Comparison of ENCODE assay signal across 10 mouse cellular contexts in the genomic region with DNA sequence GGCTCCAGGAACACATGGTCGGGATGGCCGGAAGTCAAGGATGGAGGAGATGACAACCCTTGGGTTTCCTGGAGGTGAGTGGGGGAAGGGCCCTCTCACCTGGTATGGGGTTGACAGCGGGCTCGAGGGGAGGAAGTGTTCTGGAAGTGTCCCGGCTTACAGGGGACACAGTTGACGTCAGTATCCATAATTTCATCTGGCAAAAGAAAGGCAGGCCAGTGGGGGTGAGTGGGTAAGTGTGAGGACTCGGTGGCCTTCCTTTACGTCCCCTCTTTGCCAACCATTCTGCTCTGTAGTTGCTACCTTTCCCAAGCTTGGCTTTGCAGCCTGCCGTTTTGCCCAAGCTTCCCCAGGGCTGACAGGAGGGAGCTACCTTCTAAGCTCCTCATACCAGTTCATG. TPM values are rescaled to one million over a fixed set of nuclear protein-coding genes. Genes with fewer than 3 reads are reported as not detected.
DNase-seq lines count a peak whose midpoint lies in the region; ATAC-seq and TF ChIP-seq lines count a peak whose summit lies in the region.
"Had no signal": no experiment of that assay in that cellular context is flagged by ENCODE, and none has a peak within 500 bp of the region (broad histone marks: within the 10 kb centered on the region; RNA-seq: fewer than 3 reads in every experiment).

No protein-coding gene starts in this region.

- intact Hi-C loops in gastrocnemius, postnatal 14 days (cut with DNase I; ENCODE audit: low total_unique reads), result no loop called here

- H3K4me2 ChIP-seq in lung, embryonic 15.5 days, result peak overlapping the region; percentile 72
- H3K4me2 ChIP-seq in intestine, postnatal 0 days (replicated peaks; ENCODE audit: low read depth), result peak overlapping the region; percentile 91
- H3K4me2 ChIP-seq in neural tube, embryonic 14.5 days (ENCODE audit: low read depth, low read length), result peak overlapping the region; percentile 56; the same call in 1 of the 2 replicates

- peak; percentile 93 for DNase-seq in heart, adult 11 months
- no peak for DNase-seq in heart, adult 9 months (ENCODE audit: low spot score in 2 of 2)
- no peak for DNase-seq in lung, postnatal 25 days (ENCODE audit: low spot score)
- DNase-seq in gastrocnemius, postnatal 14 days, result no peak
- DNase-seq: lung, postnatal 14 days had no signal

- ATAC-seq in lung, embryonic 15.5 days (ENCODE audit: borderline replicate concordance, extremely low read depth, low FRiP score, low TSS enrichment), result no peak
- no peak for ATAC-seq in intestine, postnatal 0 days
- ATAC-seq in neural tube, embryonic 14.5 days (ENCODE audit: low read depth), result no peak
- ATAC-seq in erythroblast, adult 5-6 weeks (replicated peaks; ENCODE audit: low FRiP score, poor library complexity, severe bottlenecking), result no peak
- ATAC-seq: Patski had no signal

- WGBS in lung, embryonic 15.5 days, result 69% methylated on average over 9 of the region's 9 CpGs
- 77% methylated on average over 9 of the region's 9 CpGs for WGBS in intestine, postnatal 0 days
- 91% methylated on average over 9 of the region's 9 CpGs for WGBS in neural tube, embryonic 14.5 days

- H3K9me3 ChIP-seq in lung, embryonic 15.5 days, result no peaks in the 10 kb centered on the region
- H3K9me3 ChIP-seq in intestine, postnatal 0 days (ENCODE audit: control insufficient read depth), result no peaks in the 10 kb centered on the region
- H3K9me3 ChIP-seq in neural tube, embryonic 14.5 days (ENCODE audit: control insufficient read depth, low read length), result no peaks in the 10 kb centered on the region

- H3K36me3 ChIP-seq in lung, embryonic 15.5 days, result peaks cover 36% of the 10 kb centered on the region
- peaks cover 41% of the 10 kb centered on the region for H3K36me3 ChIP-seq in intestine, postnatal 0 days (ENCODE audit: control insufficient read depth, insufficient read depth)
- H3K36me3 ChIP-seq in neural tube, embryonic 14.5 days (ENCODE audit: control insufficient read depth, insufficient read depth, low read length), result no peaks in the 10 kb centered on the region

- H3K9ac ChIP-seq in lung, embryonic 15.5 days, result 0 out of 2 replicates have a peak overlapping the region, but pooled peaks have one; percentile 97
- peak overlapping the region; percentile 91 for H3K9ac ChIP-seq in intestine, postnatal 0 days (ENCODE audit: low read depth, low read length)
- no peak overlapping the region for H3K9ac ChIP-seq in neural tube, embryonic 14.5 days (replicated peaks; ENCODE audit: low read depth, low read length)

- H3K4me1 ChIP-seq in lung, embryonic 15.5 days, result peaks cover 40% of the 10 kb centered on the region
- H3K4me1 ChIP-seq in intestine, postnatal 0 days (replicated peaks; ENCODE audit: control insufficient read depth, insufficient read depth, low read length), result peaks cover 20% of the 10 kb centered on the region
- H3K4me1 ChIP-seq in neural tube, embryonic 14.5 days (ENCODE audit: control insufficient read depth, insufficient read depth, low read length), result peaks cover 6% of the 10 kb centered on the region; the same call in 1 of the 2 replicates

- no peaks in the 10 kb centered on the region for H3K27me3 ChIP-seq in lung, embryonic 15.5 days
- H3K27me3 ChIP-seq in intestine, postnatal 0 days (replicated peaks; ENCODE audit: control insufficient read depth, insufficient read depth, low read length), result no peaks in the 10 kb centered on the region
- H3K27me3 ChIP-seq in neural tube, embryonic 14.5 days (ENCODE audit: control insufficient read depth, insufficient read depth, low read length), result no peaks in the 10 kb centered on the region
- H3K27me3 ChIP-seq: Patski had no signal

- H3K27ac ChIP-seq in lung, embryonic 15.5 days, result no peak overlapping the region
- no peak overlapping the region for H3K27ac ChIP-seq in intestine, postnatal 0 days (ENCODE audit: low read depth, low read length)
- H3K27ac ChIP-seq in neural tube, embryonic 14.5 days (ENCODE audit: low read depth, low read length), result no peak overlapping the region

- peak overlapping the region; percentile 81 for H3K4me3 ChIP-seq in lung, embryonic 15.5 days
- H3K4me3 ChIP-seq in intestine, postnatal 0 days (ENCODE audit: low read depth, low read length), result peak overlapping the region; percentile 76
- no peak overlapping the region for H3K4me3 ChIP-seq in neural tube, embryonic 14.5 days (ENCODE audit: low read depth, low read length)

- no peak for TF ChIP-seq CTCF in intestine, postnatal 0 days (IDR thresholded peaks at IDR 0.05; ENCODE audit: low read depth)

RNA-seq across cellular contexts. Expression of a gene that starts 1.5 kb away (rescaled TPM):
- polyA plus RNA-seq in lung, embryonic 15.5 days (2015; fragmentation: Nextera tagmentation; extraction: Ambion mirVana), result 79.1 and 82.5 TPM in 2 replicates
- 104 and 110 TPM in 2 replicates for polyA plus RNA-seq in intestine, postnatal 0 days (2015; fragmentation: Nextera tagmentation; extraction: Ambion mirVana)
- polyA plus RNA-seq in neural tube, embryonic 14.5 days (2014; fragmentation: Nextera tagmentation; extraction: Ambion mirVana), result 11.0 and 14.8 TPM in 2 replicates
- 7.1 and 10.9 TPM in 2 replicates for total RNA-seq in erythroblast, adult 5-6 weeks (2015; ENCODE audit: low replicate concordance)
- total RNA-seq in erythroblast, adult 5-6 weeks (2017; ENCODE audit: low replicate concordance), result 2.6 and 7.2 TPM in 2 replicates
- total RNA-seq in gastrocnemius, postnatal 14 days (2021), result 10 to 100 TPM; 24.8 to 26.3 TPM

RNA-seq across cellular contexts. Expression of a gene that starts 8.3 kb away (rescaled TPM):
- 5.0 and 5.8 TPM in 2 replicates for polyA plus RNA-seq in lung, embryonic 15.5 days (2015; fragmentation: Nextera tagmentation; extraction: Ambion mirVana)
- 16.9 and 19.0 TPM in 2 replicates for polyA plus RNA-seq in intestine, postnatal 0 days (2015; fragmentation: Nextera tagmentation; extraction: Ambion mirVana)
- polyA plus RNA-seq in neural tube, embryonic 14.5 days (2014; fragmentation: Nextera tagmentation; extraction: Ambion mirVana), result 0.67 and 0.77 TPM in 2 replicates
- total RNA-seq in erythroblast, adult 5-6 weeks (2015; ENCODE audit: low replicate concordance), result 4.6 and 7.9 TPM in 2 replicates
- total RNA-seq in erythroblast, adult 5-6 weeks (2017; ENCODE audit: low replicate concordance), result not detected in 2 replicates
- under 1 TPM; 0.22 to 0.27 TPM for total RNA-seq in gastrocnemius, postnatal 14 days (2021)

RNA-seq across cellular contexts. Expression of a gene that starts 26.3 kb away (rescaled TPM):
- polyA plus RNA-seq in lung, embryonic 15.5 days (2015; fragmentation: Nextera tagmentation; extraction: Ambion mirVana), result 0.22 and 0.31 TPM in 2 replicates
- not detected in 2 replicates for polyA plus RNA-seq in intestine, postnatal 0 days (2015; fragmentation: Nextera tagmentation; extraction: Ambion mirVana)
- polyA plus RNA-seq in neural tube, embryonic 14.5 days (2014; fragmentation: Nextera tagmentation; extraction: Ambion mirVana), result not detected in 2 replicates
- total RNA-seq in erythroblast, adult 5-6 weeks (2015; ENCODE audit: low replicate concordance), result not detected in 2 replicates
- not detected in 2 replicates for total RNA-seq in erythroblast, adult 5-6 weeks (2017; ENCODE audit: low replicate concordance)
- total RNA-seq in gastrocnemius, postnatal 14 days (2021), result not detected
- polyA plus RNA-seq: Patski had no signal

RNA-seq across cellular contexts. Expression of a gene that starts 37.0 kb away (rescaled TPM):
- 88.3 and 101 TPM in 2 replicates for polyA plus RNA-seq in lung, embryonic 15.5 days (2015; fragmentation: Nextera tagmentation; extraction: Ambion mirVana)
- polyA plus RNA-seq in intestine, postnatal 0 days (2015; fragmentation: Nextera tagmentation; extraction: Ambion mirVana), result 108 and 109 TPM in 2 replicates
- 6.5 and 15.0 TPM in 2 replicates for polyA plus RNA-seq in neural tube, embryonic 14.5 days (2014; fragmentation: Nextera tagmentation; extraction: Ambion mirVana)
- 18.8 and 24.8 TPM in 2 replicates for total RNA-seq in erythroblast, adult 5-6 weeks (2015; ENCODE audit: low replicate concordance)
- 7.2 and 13.8 TPM in 2 replicates for total RNA-seq in erythroblast, adult 5-6 weeks (2017; ENCODE audit: low replicate concordance)
- total RNA-seq in gastrocnemius, postnatal 14 days (2021), result 10 to 100 TPM; 42.1 to 42.3 TPM
